ENCODE assay signal across 1 mouse cellular context in the genomic region with DNA sequence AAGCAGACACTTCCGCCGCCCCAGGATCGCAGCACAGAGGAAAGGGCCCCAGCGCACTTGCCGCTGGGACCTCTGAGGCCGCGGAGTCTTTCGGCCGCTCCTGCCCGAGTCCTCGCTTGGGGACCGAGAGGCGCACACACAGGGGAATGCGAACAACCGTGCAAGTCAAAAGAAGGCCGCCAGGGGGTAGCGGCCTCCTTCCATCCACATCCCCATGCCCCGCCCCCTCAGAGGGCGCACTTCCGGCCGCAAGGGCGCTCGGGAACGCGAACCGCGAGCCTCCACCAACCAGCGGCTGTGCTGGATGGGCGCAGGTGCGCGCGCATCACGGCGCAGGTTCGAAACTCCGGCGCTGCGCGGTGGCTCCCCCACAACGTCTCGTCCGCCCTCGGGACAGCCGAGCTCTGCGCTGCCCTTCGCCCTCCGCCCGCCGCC.
TF ChIP-seq lines count a peak whose summit lies in the region.

A gene (plus strand): TSS at position 328 of the 435 bp plus-strand sequence.

TF ChIP-seq in CH12.LX, 34 proteins besides CTCF, POLR2A, EP300 and RAD21 (continued from another document):
- TF ChIP-seq UBTF (IDR thresholded peaks at IDR 0.05; ENCODE audit: low read depth, low read length) (peak; percentile 97), MYC (IDR thresholded peaks at IDR 0.05; ENCODE audit: low read depth, low read length) (peak; percentile 20; the same call in 1 of the 2 replicates), ZMIZ1 (IDR thresholded peaks at IDR 0.05; ENCODE audit: low read depth, low read length) (peak; percentile 69), MEF2A (IDR thresholded peaks at IDR 0.05; ENCODE audit: borderline replicate concordance, low read depth, low read length) (no peak; the same call in 1 of the 2 replicates), ZC3H11A (IDR thresholded peaks at IDR 0.05; ENCODE audit: low read depth, low read length) (no peak), MXI1 (IDR thresholded peaks at IDR 0.05; ENCODE audit: low read depth, low read length) (peak; percentile 28; the same call in 1 of the 2 replicates), KAT2A (IDR thresholded peaks at IDR 0.05; ENCODE audit: insufficient replicate concordance, low read length) (peak; percentile 85; the same call in 1 of the 2 replicates), ZKSCAN1 (IDR thresholded peaks at IDR 0.05; ENCODE audit: borderline replicate concordance, low read depth, low read length) (no peak), SIN3A (IDR thresholded peaks at IDR 0.05; ENCODE audit: low read length) (peak; percentile 53), ELF1 (IDR thresholded peaks at IDR 0.05; ENCODE audit: low read depth, low read length) (peak; percentile 90), CHD1 (IDR thresholded peaks at IDR 0.05; ENCODE audit: low read depth, low read length) (no peak), TCF12 (IDR thresholded peaks at IDR 0.05; ENCODE audit: low read depth, low read length) (peak; percentile 88), CHD2 (IDR thresholded peaks at IDR 0.05; ENCODE audit: low read length) (no peak; the same call in 1 of the 2 replicates), NRF1 (IDR thresholded peaks at IDR 0.05; ENCODE audit: low read depth, low read length) (peak; percentile 90), JUND (conservative IDR thresholded peaks at IDR 0.05; ENCODE audit: low read depth, low read length) (no peak), GABPA (IDR thresholded peaks at IDR 0.05; ENCODE audit: insufficient replicate concordance, low read depth, low read length) (no peak; the same call in 1 of the 2 replicates), ZNF384 (IDR thresholded peaks at IDR 0.05; ENCODE audit: low read depth, low read length) (peak; percentile 2), USF1 (IDR thresholded peaks at IDR 0.05; ENCODE audit: low read depth, low read length) (no peak), ETS1 (conservative IDR thresholded peaks at IDR 0.05; ENCODE audit: low read depth, low read length) (no peak), TBP (conservative IDR thresholded peaks at IDR 0.05; ENCODE audit: low read depth, low read length) (peak; percentile 78), E2F4 (IDR thresholded peaks at IDR 0.05; ENCODE audit: insufficient replicate concordance, low read depth, low read length) (no peak), MAZ (IDR thresholded peaks at IDR 0.05; ENCODE audit: low read depth, low read length) (0 out of 2 replicates have a peak, but pooled peaks have one; percentile 29), POLR2AphosphoS2 (IDR thresholded peaks at IDR 0.05; ENCODE audit: low read depth, low read length) (0 out of 2 replicates have a peak, but pooled peaks have one; percentile 53), SMC3 (IDR thresholded peaks at IDR 0.05; ENCODE audit: low read depth, low read length) (peak; percentile 51), HCFC1 (IDR thresholded peaks at IDR 0.05; ENCODE audit: low read depth, low read length) (peak; percentile 89), PAX5 (IDR thresholded peaks at IDR 0.05; ENCODE audit: low read length) (no peak), USF2 (conservative IDR thresholded peaks at IDR 0.05; ENCODE audit: low read depth, low read length) (no peak), IRF4 (IDR thresholded peaks at IDR 0.05; ENCODE audit: low read depth, low read length) (peak; percentile 65), BHLHE40 (IDR thresholded peaks at IDR 0.05; ENCODE audit: low read depth, low read length) (0 out of 2 replicates have a peak, but pooled peaks have one; percentile 7), MAFK (IDR thresholded peaks at IDR 0.05; ENCODE audit: insufficient replicate concordance, low read length) (peak; percentile 5; the same call in 1 of the 2 replicates), RCOR1 (conservative IDR thresholded peaks at IDR 0.05; ENCODE audit: low read depth, low read length) (no peak), MAX (IDR thresholded peaks at IDR 0.05; ENCODE audit: low read length) (peak; percentile 63; the same call in 1 of the 2 replicates)
